Mouse (Mus musculus) heart, postnatal 0 days (tissue): ENCODE data around the gene Cdkn2aip. TPM values are rescaled to one million over a fixed set of nuclear protein-coding genes. Genes with fewer than 3 reads are reported as not detected.

Experiments
- ATAC-seq: fragments of 200-750 bp; cut with Nextera tagmentation; 2 replicates; pipeline ENCODE4 v1.8.0; 2017; ENCODE audit warnings: low read depth, moderate number of reproducible peaks, moderate library complexity; ENCODE audit not compliant: insufficient read depth
- DNase-seq: peaks from one replicate; pipeline ENCODE4 v3.0.0-alpha.2; 2016; ENCODE audit warnings: low spot score
- H3K27ac ChIP-seq: fragments of 300-500 bp; sonication (generic); 2 replicates; pipeline ENCODE4 v1.5.1; 2014; ENCODE audit warnings: low read depth, mild to moderate bottlenecking
- H3K27me3 ChIP-seq: fragments of 300-500 bp; sonication (generic); 2 replicates; pipeline ENCODE4 v1.6.1; 2014; ENCODE audit warnings: low read length, mixed read lengths; ENCODE audit not compliant: control insufficient read depth, insufficient read depth
- H3K36me3 ChIP-seq: fragments of 300-500 bp; sonication (generic); replicated peaks from 2 replicates; pipeline ENCODE4 v1.6.1; 2014; ENCODE audit warnings: low read length, mixed read lengths; ENCODE audit not compliant: control insufficient read depth, insufficient read depth
- H3K4me1 ChIP-seq: fragments of 300-500 bp; sonication (generic); 2 replicates; pipeline ENCODE4 v1.6.1; 2014; ENCODE audit warnings: antibody characterized with exemption; ENCODE audit not compliant: control insufficient read depth, insufficient read depth
- H3K4me2 ChIP-seq: fragments of 300-500 bp; sonication (generic); 2 replicates; pipeline ENCODE4 v1.6.1; 2014; ENCODE audit warnings: low read depth, mild to moderate bottlenecking, low read length, moderate library complexity
- H3K4me3 ChIP-seq: fragments of 300-500 bp; sonication (generic); 2 replicates; pipeline ENCODE4 v1.5.1; 2014; ENCODE audit warnings: low read depth, low read length
- H3K9ac ChIP-seq: fragments of 300-500 bp; sonication (generic); replicated peaks from 2 replicates; pipeline ENCODE4 v1.6.1; 2014; ENCODE audit warnings: low read depth, low read length, mixed read lengths
- H3K9me3 ChIP-seq: fragments of 300-500 bp; sonication (generic); replicated peaks from 2 replicates; pipeline ENCODE4 v1.6.1; 2016; ENCODE audit warnings: low read length; ENCODE audit not compliant: control insufficient read depth
- CTCF ChIP-seq: IDR thresholded peaks from 2 replicates; pipeline ENCODE4 v1.5.1; 2016; ENCODE audit warnings: antibody characterized with exemption, control low read depth, low read depth
- EP300 ChIP-seq: IDR thresholded peaks from 2 replicates; pipeline ENCODE4 v1.6.1; 2016; ENCODE audit warnings: antibody characterized with exemption, low read depth
- WGBS: fragments of 180-500 bp; shearing (Covaris S2); extraction: QIAGEN DNeasy Blood & Tissue Kit; methylation state at CpG from one replicate; pipeline ENCODE4 v1.1.7; 2014; 5-methylcytosine and 5-hydroxymethylcytosine counted together
- polyA plus RNA-seq: library from polyadenylated mRNA; unstranded; fragments of >200 nt; fragmentation: Nextera tagmentation; extraction: Ambion mirVana; gene quantifications from 2 replicates; pipeline ENCODE4 v1.2.1, GENCODE M21; 2015
- total RNA-seq: library from RNA; depleted of rRNA; stranded (reverse); fragments of >200 nt; gene quantifications from 2 replicates; pipeline ENCODE4 v1.2.3, GENCODE M21; 2014; ENCODE audit warnings: low replicate concordance

The Cdkn2aip gene
- total and polyA plus RNA-seq, 2 experiments from 2014 or later = 4.0 to 11.2 TPM

DNA sequence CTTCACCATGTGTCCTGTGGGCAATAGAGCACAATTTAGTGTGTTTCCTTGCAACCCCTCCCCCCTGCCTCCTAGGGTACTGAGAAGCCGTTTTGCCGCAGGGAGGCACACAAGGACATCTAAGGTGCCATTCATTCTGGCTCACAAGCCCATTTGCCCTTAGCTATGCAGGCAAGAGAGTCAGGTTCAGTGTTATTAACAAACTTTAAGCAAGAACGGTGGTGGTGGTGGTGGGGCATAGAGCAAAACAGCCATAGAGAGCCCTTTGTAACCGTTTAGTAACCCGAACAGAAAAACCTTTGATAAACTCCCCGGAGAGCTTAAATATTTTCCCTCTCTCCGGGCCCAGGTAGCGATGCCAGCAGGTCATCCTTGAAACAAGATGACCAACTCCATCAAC, 29.3 kb upstream of the Cdkn2aip start:
- WGBS = 31% methylated on average over 8 of the region's 8 CpGs
- H3K27ac ChIP-seq = no peak overlapping the region
- 0 out of 2 replicates have a peak, but pooled peaks cover 8% of the 10 kb centered on the region for H3K27me3 ChIP-seq
- H3K4me2 ChIP-seq = no peak overlapping the region
- ATAC-seq = no peak
- TF ChIP-seq CTCF = no peak
- no peak for TF ChIP-seq EP300
- H3K9ac ChIP-seq = no peak overlapping the region
- no peak overlapping the region for H3K4me3 ChIP-seq
- DNase-seq = no peak
- no peaks in the 10 kb centered on the region for H3K36me3 ChIP-seq
- no peaks in the 10 kb centered on the region for H3K9me3 ChIP-seq
- no peaks in the 10 kb centered on the region for H3K4me1 ChIP-seq

DNA sequence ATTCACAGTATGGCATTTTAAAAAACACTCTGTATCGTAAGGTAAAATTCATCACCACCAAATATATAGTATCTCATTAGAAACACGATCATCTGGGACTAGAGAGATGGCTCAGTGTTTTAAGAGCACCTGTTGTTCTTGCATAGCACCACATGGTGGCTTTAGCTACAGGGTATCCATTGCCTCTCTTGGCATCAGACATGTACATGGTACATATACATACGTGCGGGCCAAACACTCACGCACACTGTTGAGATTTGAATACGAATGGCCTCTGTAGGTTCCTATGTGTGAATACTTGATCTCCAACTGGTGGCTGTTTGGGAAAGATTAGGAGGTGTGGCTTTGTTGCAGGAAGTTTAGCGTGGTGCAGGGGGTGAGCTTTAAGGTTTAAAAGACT, 28.6 kb upstream of the Cdkn2aip start:
- no peak for DNase-seq
- TF ChIP-seq CTCF (no peak), EP300 (no peak)
- WGBS = 75% methylated on average over 7 of the region's 7 CpGs
- no peaks in the 10 kb centered on the region for H3K36me3 ChIP-seq
- 0 out of 2 replicates have a peak, but pooled peaks cover 8% of the 10 kb centered on the region for H3K27me3 ChIP-seq
- no peaks in the 10 kb centered on the region for H3K4me1 ChIP-seq
- no peaks in the 10 kb centered on the region for H3K9me3 ChIP-seq
- H3K4me3 ChIP-seq = no peak overlapping the region
- no peak overlapping the region for H3K4me2 ChIP-seq
- no peak for ATAC-seq
- no peak overlapping the region for H3K9ac ChIP-seq
- no peak overlapping the region for H3K27ac ChIP-seq

DNA sequence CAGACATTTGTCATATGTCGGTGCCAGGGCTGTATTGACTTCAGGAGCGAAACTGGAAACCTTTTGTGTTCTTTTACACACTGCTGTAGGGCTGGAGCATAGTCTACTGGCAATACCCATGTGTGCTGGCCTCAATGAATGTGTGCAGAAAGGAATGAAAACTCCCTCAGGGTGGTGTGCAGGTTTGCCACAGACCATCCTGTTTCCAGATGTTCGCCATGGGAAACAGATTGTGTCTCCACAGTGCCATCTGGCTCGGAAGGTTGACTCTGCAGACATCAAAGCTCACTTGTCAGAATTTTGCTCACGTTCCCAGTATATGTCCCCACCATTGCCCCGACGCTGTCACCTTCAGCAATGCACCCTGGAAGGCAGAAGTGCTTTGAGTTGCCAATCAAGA, 23.4 kb upstream of the Cdkn2aip start:
- H3K4me1 ChIP-seq = no peaks in the 10 kb centered on the region
- WGBS = 40% methylated on average over 7 of the region's 7 CpGs
- no peak overlapping the region for H3K9ac ChIP-seq
- H3K4me2 ChIP-seq = no peak overlapping the region
- TF ChIP-seq CTCF (no peak), EP300 (no peak)
- DNase-seq = no peak
- H3K4me3 ChIP-seq = no peak overlapping the region
- no peaks in the 10 kb centered on the region for H3K36me3 ChIP-seq
- H3K9me3 ChIP-seq = no peaks in the 10 kb centered on the region
- H3K27ac ChIP-seq = no peak overlapping the region
- 0 out of 2 replicates have a peak, but pooled peaks cover 4% of the 10 kb centered on the region for H3K27me3 ChIP-seq
- ATAC-seq = no peak

DNA sequence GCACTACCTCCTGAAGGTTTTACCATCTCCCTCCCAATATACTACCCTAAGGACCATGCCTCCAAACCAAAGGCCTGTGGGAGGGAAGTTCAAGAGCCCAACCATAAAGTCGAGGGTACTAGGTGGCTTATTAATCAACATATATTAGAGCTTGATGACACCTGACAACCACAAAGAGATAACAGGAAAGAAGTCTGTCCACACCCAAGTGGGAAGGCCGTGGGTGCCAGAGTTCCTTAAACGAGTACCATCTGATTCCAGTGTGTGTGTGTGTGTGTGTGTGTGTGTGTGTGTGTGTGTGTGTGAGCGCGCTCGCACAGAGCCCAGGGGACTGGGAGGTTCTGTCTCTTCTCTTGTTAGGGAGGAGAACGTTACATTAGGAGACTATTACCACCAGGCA, 15.6 kb upstream of the Cdkn2aip start:
- ATAC-seq = no peak
- WGBS = 70% methylated on average over 7 of the region's 7 CpGs
- Histone ChIP-seq H3K4me3 (no peak overlapping the region), H3K27ac (no peak overlapping the region), H3K36me3 (no peaks in the 10 kb centered on the region), H3K4me2 (no peak overlapping the region), H3K9ac (no peak overlapping the region), H3K9me3 (no peaks in the 10 kb centered on the region), H3K27me3 (no peaks in the 10 kb centered on the region), H3K4me1 (no peaks in the 10 kb centered on the region)
- no peak for DNase-seq
- TF ChIP-seq CTCF (no peak), EP300 (no peak)

DNA sequence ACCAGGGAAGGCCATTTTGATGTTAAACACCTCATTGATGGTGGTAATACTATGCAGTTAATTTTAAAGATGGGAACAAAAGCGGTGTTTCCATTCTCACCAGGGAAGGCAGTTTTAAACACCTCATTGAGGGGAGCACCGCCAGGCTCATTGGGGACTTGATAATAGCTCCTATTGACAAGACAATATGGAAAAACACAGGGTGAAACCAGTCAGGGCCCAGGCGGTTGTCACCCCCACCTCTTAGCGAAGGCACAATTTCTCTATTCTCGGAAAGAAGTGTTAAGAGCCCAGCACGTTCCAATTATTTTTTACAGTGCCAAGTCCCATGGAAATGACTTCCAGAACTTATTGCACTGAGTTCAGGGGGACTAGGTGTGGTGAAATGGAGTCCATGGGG, 13.2 kb upstream of the Cdkn2aip start:
- WGBS = 46% methylated on average over 6 of the region's 6 CpGs
- no peak overlapping the region for H3K4me2 ChIP-seq

DNA sequence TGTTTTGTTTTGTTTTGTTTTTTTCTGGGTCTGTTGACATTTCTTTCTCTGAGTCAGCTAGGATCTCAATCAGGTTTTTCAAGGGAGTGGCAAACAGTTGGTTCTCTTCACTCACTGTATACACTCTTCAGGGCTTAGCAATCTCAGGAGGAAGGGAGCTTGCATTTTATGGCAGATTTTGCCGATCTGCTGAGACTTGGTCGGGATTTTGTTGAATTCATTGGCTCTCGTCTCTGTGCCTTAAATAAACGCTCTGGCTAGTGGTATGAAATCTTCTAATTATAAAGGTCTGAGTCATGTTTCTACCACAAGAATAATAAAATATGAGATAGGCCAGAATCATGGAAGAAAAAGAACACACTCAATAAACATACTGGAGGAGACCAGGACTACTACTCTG, 7.9 kb upstream of the Cdkn2aip start:
- no peaks in the 10 kb centered on the region for H3K36me3 ChIP-seq
- ATAC-seq (no peak), DNase-seq (no peak)
- 36% methylated on average over 4 of the region's 4 CpGs for WGBS
- no peak overlapping the region for H3K9ac ChIP-seq
- H3K4me1 ChIP-seq = no peaks in the 10 kb centered on the region
- no peaks in the 10 kb centered on the region for H3K9me3 ChIP-seq
- H3K4me3 ChIP-seq = no peak overlapping the region
- H3K27me3 ChIP-seq = no peaks in the 10 kb centered on the region
- no peak overlapping the region for H3K4me2 ChIP-seq
- no peak overlapping the region for H3K27ac ChIP-seq
- no peak for TF ChIP-seq EP300
- no peak for TF ChIP-seq CTCF

More for the DNA sequence above, 13.2 kb upstream of the Cdkn2aip start:
- TF ChIP-seq EP300 (no peak), CTCF (no peak)
- no peak for DNase-seq
- no peaks in the 10 kb centered on the region for H3K27me3 ChIP-seq
- no peak for ATAC-seq
- H3K4me3 ChIP-seq = no peak overlapping the region
- H3K4me1 ChIP-seq = no peaks in the 10 kb centered on the region
- H3K27ac ChIP-seq = no peak overlapping the region
- H3K9ac ChIP-seq = no peak overlapping the region
- H3K36me3 ChIP-seq = no peaks in the 10 kb centered on the region
- H3K9me3 ChIP-seq = no peaks in the 10 kb centered on the region
